Mouse (Mus musculus) neural tube, embryonic 15.5 days (tissue): Measurements from ENCODE around the gene Car1. TPM values are rescaled to one million over a fixed set of nuclear protein-coding genes. Genes with fewer than 3 reads are reported as not detected.

Source experiments
- polyA plus RNA-seq: library from polyadenylated mRNA; unstranded; fragments of >200 nt; fragmentation: Nextera tagmentation; extraction: Ambion mirVana; gene quantifications from 2 replicates; pipeline ENCODE4 v1.2.1, GENCODE M21; 2015

Gene Car1
- polyA plus RNA-seq, 1 experiment from 2014 or later: not detected

Other genes starting within 250 kb of the Car1 start
- 359 and 400 TPM in 2 replicates for gene 1810022K09Rik, start 197.1 kb downstream of the Car1 start, polyA plus RNA-seq
- 1.1 and 1.8 TPM in 2 replicates for gene Car13, start 166.6 kb downstream of the Car1 start, polyA plus RNA-seq
- 9.7 and 19.0 TPM in 2 replicates for gene Car3, start 55.1 kb upstream of the Car1 start, polyA plus RNA-seq
- 25.7 and 28.7 TPM in 2 replicates for gene Car2, start 77.9 kb upstream of the Car1 start, polyA plus RNA-seq